Mouse (Mus musculus): ENCODE data around the gene Gzmd. TPM values are rescaled to one million over a fixed set of nuclear protein-coding genes. Genes with fewer than 3 reads are reported as not detected.
A peak's percentile ranks its signal among the peaks of the same experiment; 100 is the strongest.

Gzmd gene
- polyA plus RNA-seq, 1 experiment: 0.12 TPM

DNA sequence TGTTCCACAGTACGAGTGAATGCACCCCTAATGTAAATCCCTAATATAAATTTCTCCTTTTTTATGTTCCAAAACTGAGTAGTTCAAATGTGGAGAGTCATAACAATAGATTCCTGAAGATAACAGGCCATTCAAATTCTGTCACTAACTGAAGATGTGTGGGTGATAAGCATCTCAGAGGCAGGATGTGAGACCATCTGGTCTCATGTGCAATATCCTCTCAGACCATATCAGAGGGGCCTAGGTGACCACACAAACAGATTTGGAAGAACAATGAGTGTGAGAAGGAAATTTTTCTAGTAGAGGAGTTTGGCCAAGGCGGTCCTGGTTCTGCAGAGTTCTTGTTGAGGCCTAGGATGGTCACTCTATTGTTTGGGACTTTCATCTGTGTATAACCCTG, 39.1 kb downstream of the Gzmd start:
- no peak overlapping the region for H3ac ChIP-seq (ENCODE audit: control insufficient read depth, insufficient read length, low read depth)
- no peaks in the 10 kb centered on the region for H3K79me2 ChIP-seq (ENCODE audit: control insufficient read depth, insufficient read depth)
- H3K79me3 ChIP-seq (ENCODE audit: low read depth): no peaks in the 10 kb centered on the region
- H3K27me3 ChIP-seq (ENCODE audit: control insufficient read depth, insufficient read depth, insufficient read length): no peaks in the 10 kb centered on the region
- TF ChIP-seq CTCF (IDR thresholded peaks at IDR 0.05; ENCODE audit: control insufficient read depth, insufficient read depth, insufficient read length): no peak
- no peak for TF ChIP-seq MYOG (IDR thresholded peaks at IDR 0.05; ENCODE audit: control insufficient read depth, extremely low read depth, insufficient read length)
- no peak for TF ChIP-seq USF1 (IDR thresholded peaks at IDR 0.05; ENCODE audit: low read depth)
- no peak for TF ChIP-seq CEBPB (IDR thresholded peaks at IDR 0.05; ENCODE audit: low read depth)
- TF ChIP-seq MAX (IDR thresholded peaks at IDR 0.05): no peak
- no peak for TF ChIP-seq MYOD1 (IDR thresholded peaks at IDR 0.05; ENCODE audit: control insufficient read depth, insufficient read length, low read depth)
- no peak for TF ChIP-seq FOSL1 (IDR thresholded peaks at IDR 0.05; ENCODE audit: insufficient read depth, low read length, poor library complexity, severe bottlenecking)
- no peak overlapping the region for H3K4me3 ChIP-seq (ENCODE audit: insufficient read depth, poor library complexity, severe bottlenecking)
- H3K36me3 ChIP-seq (ENCODE audit: control insufficient read depth, insufficient read depth): no peaks in the 10 kb centered on the region

DNA sequence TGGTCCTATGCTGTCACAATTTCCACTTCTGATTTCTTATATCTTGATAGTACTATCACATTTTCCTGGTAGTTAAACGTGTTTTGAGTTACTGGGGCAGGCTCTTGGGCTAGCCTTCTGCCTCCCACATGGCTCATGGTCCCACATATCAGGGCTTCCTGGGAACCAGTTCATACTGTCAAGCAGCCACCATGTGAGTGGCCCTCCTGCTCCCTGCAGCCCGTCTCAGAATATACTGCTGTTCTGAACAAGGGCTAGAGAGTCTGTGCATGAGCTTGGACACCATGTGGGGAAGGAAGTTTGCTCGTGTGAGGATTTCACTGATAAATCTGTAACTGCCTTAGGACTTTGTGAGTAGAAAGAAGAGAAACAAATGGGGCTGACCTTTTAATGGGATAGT, 45.7 kb downstream of the Gzmd start:
- no peak overlapping the region for H3ac ChIP-seq (ENCODE audit: control insufficient read depth, insufficient read length, low read depth)
- no peaks in the 10 kb centered on the region for H3K36me3 ChIP-seq (ENCODE audit: control insufficient read depth, insufficient read depth)
- H3K79me3 ChIP-seq (ENCODE audit: low read depth): no peaks in the 10 kb centered on the region
- no peaks in the 10 kb centered on the region for H3K79me2 ChIP-seq (ENCODE audit: control insufficient read depth, insufficient read depth)
- no peaks in the 10 kb centered on the region for H3K27me3 ChIP-seq (ENCODE audit: control insufficient read depth, insufficient read depth, insufficient read length)
- TF ChIP-seq MAX (IDR thresholded peaks at IDR 0.05) (no peak), MYOG (IDR thresholded peaks at IDR 0.05; ENCODE audit: control insufficient read depth, extremely low read depth, insufficient read length) (no peak), USF1 (IDR thresholded peaks at IDR 0.05; ENCODE audit: low read depth) (no peak), CTCF (IDR thresholded peaks at IDR 0.05; ENCODE audit: control insufficient read depth, insufficient read depth, insufficient read length) (no peak), CEBPB (IDR thresholded peaks at IDR 0.05; ENCODE audit: low read depth) (no peak), FOSL1 (IDR thresholded peaks at IDR 0.05; ENCODE audit: insufficient read depth, low read length, poor library complexity, severe bottlenecking) (no peak), MYOD1 (IDR thresholded peaks at IDR 0.05; ENCODE audit: control insufficient read depth, insufficient read length, low read depth) (no peak)
- no peak overlapping the region for H3K4me3 ChIP-seq (ENCODE audit: insufficient read depth, poor library complexity, severe bottlenecking)

DNA sequence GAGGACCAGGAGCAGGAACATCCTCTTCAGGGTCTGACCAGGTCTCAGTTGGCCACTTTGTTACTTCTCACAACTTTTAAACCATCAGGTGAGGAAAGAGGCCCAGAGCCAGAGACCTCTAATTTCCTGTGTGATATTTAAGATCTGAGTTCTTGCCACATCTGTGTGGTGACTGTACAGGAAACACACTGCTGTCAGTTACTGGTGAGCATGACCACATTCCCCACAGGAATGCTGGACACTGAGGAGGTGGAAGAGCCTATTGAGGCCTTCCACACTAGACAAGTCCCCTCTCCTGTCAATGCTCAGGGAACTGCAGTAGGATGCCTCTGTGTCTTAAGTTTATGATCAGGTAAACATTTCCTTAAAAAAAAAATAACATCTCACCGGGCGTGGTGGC, 47.2 kb downstream of the Gzmd start, which contains the start of gene Mcpt8:
Gene Mcpt8, minus strand, starts transcription at position 107 of the 400 bp plus-strand sequence.
- Histone ChIP-seq H3K79me2 (ENCODE audit: control insufficient read depth, insufficient read depth) (no peaks in the 10 kb centered on the region), H3K27me3 (ENCODE audit: control insufficient read depth, insufficient read depth, insufficient read length) (no peaks in the 10 kb centered on the region), H3K36me3 (ENCODE audit: control insufficient read depth, insufficient read depth) (no peaks in the 10 kb centered on the region), H3K79me3 (ENCODE audit: low read depth) (no peaks in the 10 kb centered on the region), H3K4me3 (ENCODE audit: insufficient read depth, poor library complexity, severe bottlenecking) (no peak within 1 kb of the TSS), H3ac (ENCODE audit: control insufficient read depth, insufficient read length, low read depth) (no peak within 1 kb of the TSS)
- TF ChIP-seq CEBPB (IDR thresholded peaks at IDR 0.05; ENCODE audit: low read depth) (peak; percentile 89), USF1 (IDR thresholded peaks at IDR 0.05; ENCODE audit: low read depth) (no peak), MYOD1 (IDR thresholded peaks at IDR 0.05; ENCODE audit: control insufficient read depth, insufficient read length, low read depth) (peak; percentile 32), MYOG (IDR thresholded peaks at IDR 0.05; ENCODE audit: control insufficient read depth, extremely low read depth, insufficient read length) (no peak)

DNA sequence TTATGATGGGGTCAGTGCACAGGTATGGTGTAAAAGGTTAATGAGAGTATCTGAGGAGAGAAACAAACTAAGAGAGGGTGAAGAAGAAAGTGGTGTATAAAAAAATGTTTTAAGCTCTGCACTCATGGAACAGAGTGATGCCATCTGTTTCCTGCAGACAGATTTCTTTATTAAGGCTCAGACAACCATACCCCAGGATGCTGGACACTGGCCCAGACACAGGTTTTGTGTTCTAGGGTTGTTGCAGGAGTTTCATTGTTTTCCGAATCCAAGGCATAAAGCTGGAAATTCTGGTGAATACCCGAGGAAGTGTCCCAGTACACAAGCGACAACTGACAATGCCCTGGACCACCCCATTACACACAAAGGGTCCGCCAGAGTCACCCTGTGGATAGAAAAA, 50.4 kb downstream of the Gzmd start:
- no peak overlapping the region for H3ac ChIP-seq (ENCODE audit: control insufficient read depth, insufficient read length, low read depth)
- no peak overlapping the region for H3K4me3 ChIP-seq (ENCODE audit: insufficient read depth, poor library complexity, severe bottlenecking)
- no peaks in the 10 kb centered on the region for H3K27me3 ChIP-seq (ENCODE audit: control insufficient read depth, insufficient read depth, insufficient read length)
- no peaks in the 10 kb centered on the region for H3K36me3 ChIP-seq (ENCODE audit: control insufficient read depth, insufficient read depth)
- no peak for TF ChIP-seq MAX (IDR thresholded peaks at IDR 0.05)
- no peak for TF ChIP-seq FOSL1 (IDR thresholded peaks at IDR 0.05; ENCODE audit: insufficient read depth, low read length, poor library complexity, severe bottlenecking)
- TF ChIP-seq CEBPB (IDR thresholded peaks at IDR 0.05; ENCODE audit: low read depth): no peak
- TF ChIP-seq CTCF (IDR thresholded peaks at IDR 0.05; ENCODE audit: control insufficient read depth, insufficient read depth, insufficient read length): no peak
- no peak for TF ChIP-seq MYOD1 (IDR thresholded peaks at IDR 0.05; ENCODE audit: control insufficient read depth, insufficient read length, low read depth)
- TF ChIP-seq MYOG (IDR thresholded peaks at IDR 0.05; ENCODE audit: control insufficient read depth, extremely low read depth, insufficient read length): no peak
- no peak for TF ChIP-seq USF1 (IDR thresholded peaks at IDR 0.05; ENCODE audit: low read depth)
- H3K79me2 ChIP-seq (ENCODE audit: control insufficient read depth, insufficient read depth): no peaks in the 10 kb centered on the region
- no peaks in the 10 kb centered on the region for H3K79me3 ChIP-seq (ENCODE audit: low read depth)

Small RNA genes within 50 kb of the gene (microRNA-seq; reads per million reads assigned to microRNA genes)
- gene Mir6949 (ENCODE audit: borderline microRNAs expressed): not detected

Other genes starting within 250 kb of the Gzmd start
- gene Cbln3, start 248.2 kb downstream of the Gzmd start, polyA plus RNA-seq (2012; fragmentation: generic; extraction: Trizol): 0.05 TPM
- gene Khnyn, start 247.7 kb downstream of the Gzmd start, polyA plus RNA-seq (2012; fragmentation: generic; extraction: Trizol): 3.6 TPM
- 4.7 TPM for gene Sdr39u1, start 232.3 kb downstream of the Gzmd start, polyA plus RNA-seq (2012; fragmentation: generic; extraction: Trizol)
- gene Cma1, start 187.9 kb downstream of the Gzmd start, polyA plus RNA-seq (2012; fragmentation: generic; extraction: Trizol): 0.90 TPM
- gene Cma2, start 181.6 kb downstream of the Gzmd start, polyA plus RNA-seq (2012; fragmentation: generic; extraction: Trizol): not detected
- gene Mcpt1, start 114.6 kb downstream of the Gzmd start, polyA plus RNA-seq (2012; fragmentation: generic; extraction: Trizol): 0.09 TPM
- gene Mcpt9, start 102.1 kb downstream of the Gzmd start, polyA plus RNA-seq (2012; fragmentation: generic; extraction: Trizol): not detected
- not detected for gene Mcpt2, start 90.6 kb downstream of the Gzmd start, polyA plus RNA-seq (2012; fragmentation: generic; extraction: Trizol)
- not detected for gene Mcpt4, start 70.3 kb downstream of the Gzmd start, polyA plus RNA-seq (2012; fragmentation: generic; extraction: Trizol)
- 4.6 TPM for gene Mcpt8, start 47.3 kb downstream of the Gzmd start, polyA plus RNA-seq (2012; fragmentation: generic; extraction: Trizol)
- not detected for gene Ctsg, start 30.0 kb downstream of the Gzmd start, polyA plus RNA-seq (2012; fragmentation: generic; extraction: Trizol)
- 3.3 TPM for gene Gzme, start 12.0 kb downstream of the Gzmd start, polyA plus RNA-seq (2012; fragmentation: generic; extraction: Trizol)
- not detected for gene Gzmg, start 27.0 kb upstream of the Gzmd start, polyA plus RNA-seq (2012; fragmentation: generic; extraction: Trizol)
- not detected for gene Gzmn, start 42.0 kb upstream of the Gzmd start, polyA plus RNA-seq (2012; fragmentation: generic; extraction: Trizol)
- not detected for gene Gzmf, start 78.8 kb upstream of the Gzmd start, polyA plus RNA-seq (2012; fragmentation: generic; extraction: Trizol)
- not detected for gene Gzmc, start 102.0 kb upstream of the Gzmd start, polyA plus RNA-seq (2012; fragmentation: generic; extraction: Trizol)
- gene Gzmb, start 129.7 kb upstream of the Gzmd start, polyA plus RNA-seq (2012; fragmentation: generic; extraction: Trizol): not detected
- gene Atp12a, start 232.5 kb upstream of the Gzmd start, polyA plus RNA-seq (2012; fragmentation: generic; extraction: Trizol): 0.01 TPM

Measured in C2C12 (cell line).